Mouse (Mus musculus) frontal cortex, postnatal 25 days (tissue): Measurements from ENCODE around the gene Jarid2.

Experiments used
- DNase-seq, 2 experiments: peaks; one replicate each; pipeline ENCODE4 v3.0.0; 2022; ENCODE audit warnings: low spot score in 2 of 2

Jarid2 gene

GRCm38 (mm10) chr13:44917202-44917601 is 187.9 kb downstream of the Jarid2 start:
- no peak for DNase-seq

- DNase-seq, result no peak
Measured at GRCm38 (mm10) chr13:44918269-44918668, 189.0 kb downstream of the Jarid2 start.

GRCm38 (mm10) chr13:44921095-44921494 is 191.8 kb downstream of the Jarid2 start:
- no peak for DNase-seq

GRCm38 (mm10) chr13:44921721-44922120 is 192.4 kb downstream of the Jarid2 start:
- DNase-seq, result no peak

GRCm38 (mm10) chr13:44924042-44924441 is 194.8 kb downstream of the Jarid2 start:
- no peak for DNase-seq

- no peak for DNase-seq
Measured at GRCm38 (mm10) chr13:44925173-44925572, 195.9 kb downstream of the Jarid2 start.

- DNase-seq, result no peak
Measured at GRCm38 (mm10) chr13:44926311-44926710, 197.0 kb downstream of the Jarid2 start.

GRCm38 (mm10) chr13:44932307-44933264 is 203.3 kb downstream of the Jarid2 start:
- no peak for DNase-seq

GRCm38 (mm10) chr13:44933575-44933974 is 204.3 kb downstream of the Jarid2 start:
- no peak for DNase-seq

GRCm38 (mm10) chr13:44937681-44938080 is 208.4 kb downstream of the Jarid2 start:
- no peak for DNase-seq

- no peak for DNase-seq
Measured at GRCm38 (mm10) chr13:44939326-44940035, 210.2 kb downstream of the Jarid2 start.

GRCm38 (mm10) chr13:44943618-44944017 is 214.3 kb downstream of the Jarid2 start:
- no peak for DNase-seq

GRCm38 (mm10) chr13:44946880-44947635 is 217.8 kb downstream of the Jarid2 start:
- peak in 1 of 2 experiments; percentile 30 for DNase-seq

- DNase-seq, result no peak
Measured at GRCm38 (mm10) chr13:44948320-44949250, 219.3 kb downstream of the Jarid2 start.

- DNase-seq, result no peak
Measured at GRCm38 (mm10) chr13:44952393-44953086, 223.3 kb downstream of the Jarid2 start.

- DNase-seq, result no peak
Measured at GRCm38 (mm10) chr13:44953546-44954231, 224.4 kb downstream of the Jarid2 start.

- no peak for DNase-seq
Measured at GRCm38 (mm10) chr13:44954232-44954568, 224.9 kb downstream of the Jarid2 start.

GRCm38 (mm10) chr13:44955781-44956180 is 226.5 kb downstream of the Jarid2 start:
- DNase-seq, result no peak

- no peak for DNase-seq
Measured at GRCm38 (mm10) chr13:44957049-44957448, 227.8 kb downstream of the Jarid2 start.
